Mouse (Mus musculus): Measurements from ENCODE around the gene Ppp1r12b. TPM values are rescaled to one million over a fixed set of nuclear protein-coding genes. Genes with fewer than 3 reads are reported as not detected.

The Ppp1r12b gene
- total and polyA plus RNA-seq, 3 experiments: 4.7 to 7.8 TPM; not detected in 1

GRCm38 (mm10) chr1:134774728-134775287, 180.9 kb downstream of the Ppp1r12b start:
- TF ChIP-seq GATA1 (IDR thresholded peaks at IDR 0.05; ENCODE audit: low read depth, low read length) (no peak), ELF1 (IDR thresholded peaks at IDR 0.05; ENCODE audit: low read depth, low read length) (no peak), E2F4 (IDR thresholded peaks at IDR 0.05; ENCODE audit: borderline replicate concordance, low read depth, low read length) (no peak), NELFE (IDR thresholded peaks at IDR 0.05; ENCODE audit: low read depth, low read length) (no peak)
- H3K27ac ChIP-seq (ENCODE audit: control insufficient read depth, low read depth, low read length): no peak overlapping the region
- H3K9ac ChIP-seq (ENCODE audit: control insufficient read depth, low read depth, low read length, poor library complexity, severe bottlenecking): no peak overlapping the region
- H3K9me3 ChIP-seq (replicated peaks; ENCODE audit: insufficient read depth, low read length): no peaks in the 10 kb centered on the region
- H3K4me3 ChIP-seq (ENCODE audit: control insufficient read depth in 1 of 2, insufficient read depth in 1 of 2, low read depth in 2 of 2, low read length in 2 of 2): no peak overlapping the region
- H3K27me3 ChIP-seq (ENCODE audit: control insufficient read depth in 1 of 2, insufficient read depth in 2 of 2, low read length in 2 of 2): no peaks in the 10 kb centered on the region
- no peaks in the 10 kb centered on the region for H3K79me2 ChIP-seq (ENCODE audit: control insufficient read depth, insufficient read depth, low read length, poor library complexity)
- DNase-seq (ENCODE audit: low read depth, low spot score): no peak
- H3K4me1 ChIP-seq (ENCODE audit: control insufficient read depth in 1 of 2, insufficient read depth in 2 of 2, low read length in 2 of 2): peaks cover 0 to 7% of the 10 kb centered on the region in 2 experiments; a peak in 2 of 4 replicates
- H3K36me3 ChIP-seq (ENCODE audit: control insufficient read depth in 1 of 2, insufficient read depth in 2 of 2, low read length in 2 of 2): no peaks in the 10 kb centered on the region; a peak in 1 of 4 replicates

- Histone ChIP-seq H3K79me2 (ENCODE audit: control insufficient read depth, insufficient read depth, low read length, poor library complexity) (no peaks in the 10 kb centered on the region), H3K9me3 (replicated peaks; ENCODE audit: insufficient read depth, low read length) (no peaks in the 10 kb centered on the region), H3K4me3 (ENCODE audit: control insufficient read depth in 1 of 2, insufficient read depth in 1 of 2, low read depth in 2 of 2, low read length in 2 of 2) (no peak overlapping the region), H3K27me3 (ENCODE audit: control insufficient read depth in 1 of 2, insufficient read depth in 2 of 2, low read length in 2 of 2) (no peaks in the 10 kb centered on the region), H3K36me3 (ENCODE audit: control insufficient read depth in 1 of 2, insufficient read depth in 2 of 2, low read length in 2 of 2) (no peaks in the 10 kb centered on the region; a peak in 1 of 4 replicates), H3K9ac (ENCODE audit: control insufficient read depth, low read depth, low read length, poor library complexity, severe bottlenecking) (no peak overlapping the region), H3K4me1 (ENCODE audit: control insufficient read depth in 1 of 2, insufficient read depth in 2 of 2, low read length in 2 of 2) (peaks cover 0 to 7% of the 10 kb centered on the region in 2 experiments; a peak in 2 of 4 replicates), H3K27ac (ENCODE audit: control insufficient read depth, low read depth, low read length) (no peak overlapping the region)
- DNase-seq (ENCODE audit: low read depth, low spot score): no peak
- TF ChIP-seq GATA1 (IDR thresholded peaks at IDR 0.05; ENCODE audit: low read depth, low read length): no peak
- TF ChIP-seq TBP (IDR thresholded peaks at IDR 0.05; ENCODE audit: low read depth, low read length): no peak
Observed at GRCm38 (mm10) chr1:134774247-134774646, 181.5 kb downstream of the Ppp1r12b start.

- H3K4me3 ChIP-seq (ENCODE audit: control insufficient read depth in 1 of 2, insufficient read depth in 1 of 2, low read depth in 2 of 2, low read length in 2 of 2): no peak overlapping the region
- peaks cover 0 to 7% of the 10 kb centered on the region in 2 experiments; a peak in 2 of 4 replicates for H3K4me1 ChIP-seq (ENCODE audit: control insufficient read depth in 1 of 2, insufficient read depth in 2 of 2, low read length in 2 of 2)
- H3K79me2 ChIP-seq (ENCODE audit: control insufficient read depth, insufficient read depth, low read length, poor library complexity): no peaks in the 10 kb centered on the region
- no peak overlapping the region for H3K9ac ChIP-seq (ENCODE audit: control insufficient read depth, low read depth, low read length, poor library complexity, severe bottlenecking)
- no peaks in the 10 kb centered on the region for H3K9me3 ChIP-seq (replicated peaks; ENCODE audit: insufficient read depth, low read length)
- H3K27ac ChIP-seq (ENCODE audit: control insufficient read depth, low read depth, low read length): no peak overlapping the region
- no peaks in the 10 kb centered on the region for H3K27me3 ChIP-seq (ENCODE audit: control insufficient read depth in 1 of 2, insufficient read depth in 2 of 2, low read length in 2 of 2)
- no peaks in the 10 kb centered on the region; a peak in 1 of 4 replicates for H3K36me3 ChIP-seq (ENCODE audit: control insufficient read depth in 1 of 2, insufficient read depth in 2 of 2, low read length in 2 of 2)
- TF ChIP-seq CHD2 (IDR thresholded peaks at IDR 0.05; ENCODE audit: low read length) (no peak), ETS1 (IDR thresholded peaks at IDR 0.05; ENCODE audit: low read depth, low read length) (no peak), RCOR1 (IDR thresholded peaks at IDR 0.05; ENCODE audit: low read depth, low read length) (no peak), GABPA (IDR thresholded peaks at IDR 0.05; ENCODE audit: low read depth, low read length) (no peak), TAL1 (IDR thresholded peaks at IDR 0.05; ENCODE audit: low read length) (no peak), CTCF (IDR thresholded peaks at IDR 0.05 in 2 of 3, conservative IDR thresholded peaks at IDR 0.05 in 1 of 3; ENCODE audit: control insufficient read depth in 1 of 3, insufficient read depth in 1 of 3, low read depth in 2 of 3, low read length in 3 of 3, poor library complexity in 1 of 3, severe bottlenecking in 1 of 3) (no peak), E2F4 (IDR thresholded peaks at IDR 0.05; ENCODE audit: borderline replicate concordance, low read depth, low read length) (no peak), USF2 (IDR thresholded peaks at IDR 0.05; ENCODE audit: borderline replicate concordance in 1 of 2, insufficient read depth in 1 of 2, low read depth in 1 of 2, low read length in 2 of 2) (no peak), TBP (IDR thresholded peaks at IDR 0.05; ENCODE audit: low read depth, low read length) (no peak), HCFC1 (IDR thresholded peaks at IDR 0.05; ENCODE audit: low read depth, low read length) (no peak)
- no peak for DNase-seq (ENCODE audit: low read depth, low spot score)
Observed at GRCm38 (mm10) chr1:134773256-134773655, 182.5 kb downstream of the Ppp1r12b start.

Measured in MEL (cell line).